Mouse (Mus musculus): Measurements from ENCODE around the gene Son. TPM values are rescaled to one million over a fixed set of nuclear protein-coding genes. Genes with fewer than 3 reads are reported as not detected.

Son gene
- 138 and 146 TPM in 2 replicates for polyA plus RNA-seq (2014; fragmentation: Nextera tagmentation; extraction: Ambion mirVana)

DNA sequence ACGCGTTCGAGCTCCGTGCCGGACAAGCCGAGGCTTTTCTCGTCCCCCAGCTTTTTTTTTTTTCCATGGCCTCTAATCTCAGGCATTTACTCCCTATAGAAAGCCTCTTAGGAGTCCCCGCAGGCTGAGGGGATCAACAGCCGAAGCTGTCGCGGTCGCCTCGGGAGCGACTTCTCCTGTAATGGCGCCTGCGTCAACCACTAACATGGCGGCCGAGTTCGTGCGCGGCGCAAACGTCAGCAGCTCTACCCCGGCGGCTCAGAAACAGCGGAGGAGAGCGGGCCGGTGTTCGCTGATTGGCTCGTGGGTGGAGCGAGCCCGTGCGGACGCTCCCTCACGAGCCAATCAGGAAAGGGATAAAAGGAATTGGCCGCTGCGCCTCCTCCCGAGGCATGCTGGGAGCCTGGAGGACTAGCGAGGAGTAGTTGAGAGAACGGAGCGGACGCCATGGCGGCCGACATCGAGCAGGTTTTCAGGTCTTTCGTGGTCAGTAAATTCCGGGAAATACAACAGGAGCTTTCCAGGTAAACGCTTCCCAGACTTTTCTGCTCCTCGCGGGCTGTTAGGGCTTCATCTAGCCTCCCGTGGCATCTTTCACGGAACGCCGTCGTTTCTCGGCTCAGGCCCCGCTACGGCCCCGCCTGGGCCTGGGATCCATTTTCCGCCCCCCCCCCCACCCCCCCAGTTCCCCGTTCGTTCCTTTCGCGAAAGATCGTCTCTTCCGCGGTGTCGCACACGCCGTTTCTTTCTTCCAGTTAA, at the start of gene Son:
Son (plus strand) TSS at position 46 of the 759 bp plus-strand sequence.
- H3K27me3 ChIP-seq (replicated peaks; ENCODE audit: control insufficient read depth, insufficient read depth, low read length): no peaks in the 10 kb centered on the region
- peak within 1 kb of the TSS; percentile 98 for H3K9ac ChIP-seq (ENCODE audit: low read length)
- peak within 1 kb of the TSS; percentile 98 for H3K27ac ChIP-seq (ENCODE audit: low read depth)
- H3K4me2 ChIP-seq (ENCODE audit: low read length): peak within 1 kb of the TSS; percentile 99
- under 1% methylated on average over 69 of the region's 70 CpGs for WGBS
- peak; percentile 96 for ATAC-seq (replicated peaks; ENCODE audit: low FRiP score, low TSS enrichment, low read depth)
- no peaks in the 10 kb centered on the region for H3K9me3 ChIP-seq (ENCODE audit: control insufficient read depth, low read length)
- peak; percentile 95 for DNase-seq (ENCODE audit: low spot score)
- H3K4me1 ChIP-seq (replicated peaks; ENCODE audit: control insufficient read depth, insufficient read depth, low read length): peaks cover 3% of the 10 kb centered on the region; the same call in 1 of the 2 replicates
- H3K4me3 ChIP-seq (ENCODE audit: low read depth, low read length): peak within 1 kb of the TSS; percentile 97
- H3K36me3 ChIP-seq (ENCODE audit: control insufficient read depth, insufficient read depth, low read length): peaks cover 21% of the 10 kb centered on the region

DNA sequence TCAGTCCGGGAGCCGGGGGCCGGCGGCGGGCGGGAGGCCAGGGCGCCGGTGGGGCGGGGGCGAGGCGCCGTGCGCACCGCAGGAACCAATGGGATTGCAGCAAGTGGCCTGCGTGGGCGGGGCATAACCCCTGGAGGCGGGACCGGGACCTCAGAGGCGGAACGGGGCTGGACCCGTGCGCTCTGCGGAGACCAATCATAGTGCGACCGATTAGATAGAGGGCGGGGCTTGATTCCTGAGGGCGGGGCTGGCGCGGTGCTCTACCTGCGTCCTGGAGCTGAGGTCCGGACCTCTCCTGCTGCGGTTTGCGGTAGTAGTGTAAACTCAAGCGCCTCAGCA, 49.7 kb upstream of the Son start, which contains the start of gene Tmem50b:
Tmem50b (minus strand) TSS at position 129 of the 339 bp plus-strand sequence.
- H3K36me3 ChIP-seq (ENCODE audit: control insufficient read depth, insufficient read depth, low read length): no peaks in the 10 kb centered on the region
- no peak within 1 kb of the TSS for H3K27ac ChIP-seq (ENCODE audit: low read depth)
- H3K4me2 ChIP-seq (ENCODE audit: low read length): peak within 1 kb of the TSS; percentile 92
- H3K9me3 ChIP-seq (ENCODE audit: control insufficient read depth, low read length): no peaks in the 10 kb centered on the region
- under 1% methylated on average over 34 of the region's 34 CpGs for WGBS
- H3K4me1 ChIP-seq (replicated peaks; ENCODE audit: control insufficient read depth, insufficient read depth, low read length): peaks cover 11% of the 10 kb centered on the region
- DNase-seq (ENCODE audit: low spot score) (peak; percentile 99), ATAC-seq (replicated peaks; ENCODE audit: low FRiP score, low TSS enrichment, low read depth) (peak; percentile 99)
- peak within 1 kb of the TSS; percentile 66 for H3K9ac ChIP-seq (ENCODE audit: low read length)
- peak within 1 kb of the TSS; percentile 83 for H3K4me3 ChIP-seq (ENCODE audit: low read depth, low read length)
- H3K27me3 ChIP-seq (replicated peaks; ENCODE audit: control insufficient read depth, insufficient read depth, low read length): no peaks in the 10 kb centered on the region

DNA sequence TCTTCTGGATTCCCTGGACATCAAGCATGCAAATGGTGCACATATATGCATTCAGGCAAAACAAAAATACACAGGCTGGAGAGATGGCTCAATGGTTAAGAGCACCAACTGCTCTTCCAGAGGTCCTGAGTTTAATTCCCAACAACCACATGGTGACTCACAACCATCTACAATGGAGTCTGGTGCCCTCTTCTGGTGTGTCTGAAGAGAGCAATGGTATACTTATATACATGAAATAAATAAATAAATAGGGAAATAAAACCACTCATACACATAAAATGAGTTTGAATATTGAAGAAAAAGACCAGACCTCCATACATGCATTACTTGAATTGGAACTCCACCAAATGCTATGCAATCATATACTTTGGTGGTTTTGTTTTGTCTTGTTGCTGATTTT, 48.1 kb upstream of the Son start:
- Histone ChIP-seq H3K4me1 (replicated peaks; ENCODE audit: control insufficient read depth, insufficient read depth, low read length) (peaks cover 10% of the 10 kb centered on the region), H3K4me2 (ENCODE audit: low read length) (no peak overlapping the region), H3K27ac (ENCODE audit: low read depth) (no peak overlapping the region), H3K4me3 (ENCODE audit: low read depth, low read length) (no peak overlapping the region), H3K9ac (ENCODE audit: low read length) (no peak overlapping the region), H3K36me3 (ENCODE audit: control insufficient read depth, insufficient read depth, low read length) (no peaks in the 10 kb centered on the region), H3K9me3 (ENCODE audit: control insufficient read depth, low read length) (no peaks in the 10 kb centered on the region), H3K27me3 (replicated peaks; ENCODE audit: control insufficient read depth, insufficient read depth, low read length) (no peaks in the 10 kb centered on the region)
- no peak for ATAC-seq (replicated peaks; ENCODE audit: low FRiP score, low TSS enrichment, low read depth)
- DNase-seq (ENCODE audit: low spot score): no peak

DNA sequence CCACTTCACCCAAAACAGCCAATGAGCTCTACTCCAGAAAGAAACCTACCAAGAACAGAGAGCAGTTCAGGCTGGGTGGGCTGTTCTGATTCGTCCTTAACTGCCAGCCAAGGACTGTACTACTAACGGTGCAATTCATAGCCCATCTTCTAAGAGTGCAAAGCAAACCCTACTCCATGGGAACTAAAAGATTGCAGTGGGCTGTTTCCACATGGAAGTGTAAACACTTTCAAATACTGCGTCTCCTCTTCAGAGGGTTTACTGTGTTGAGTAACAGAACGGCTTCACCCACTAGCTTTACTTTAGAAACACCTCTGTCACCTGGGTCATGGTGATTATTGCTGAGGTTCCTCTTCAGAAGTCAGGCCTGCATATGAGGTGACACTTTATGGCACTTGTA, 46.2 kb upstream of the Son start:
- Histone ChIP-seq H3K9me3 (ENCODE audit: control insufficient read depth, low read length) (no peaks in the 10 kb centered on the region), H3K4me1 (replicated peaks; ENCODE audit: control insufficient read depth, insufficient read depth, low read length) (peaks cover 9% of the 10 kb centered on the region), H3K4me2 (ENCODE audit: low read length) (no peak overlapping the region), H3K27ac (ENCODE audit: low read depth) (no peak overlapping the region), H3K36me3 (ENCODE audit: control insufficient read depth, insufficient read depth, low read length) (no peaks in the 10 kb centered on the region), H3K4me3 (ENCODE audit: low read depth, low read length) (no peak overlapping the region), H3K27me3 (replicated peaks; ENCODE audit: control insufficient read depth, insufficient read depth, low read length) (no peaks in the 10 kb centered on the region), H3K9ac (ENCODE audit: low read length) (no peak overlapping the region)
- DNase-seq (ENCODE audit: low spot score): no peak
- ATAC-seq (replicated peaks; ENCODE audit: low FRiP score, low TSS enrichment, low read depth): no peak
- WGBS: 20% methylated on average over 4 of the region's 4 CpGs

DNA sequence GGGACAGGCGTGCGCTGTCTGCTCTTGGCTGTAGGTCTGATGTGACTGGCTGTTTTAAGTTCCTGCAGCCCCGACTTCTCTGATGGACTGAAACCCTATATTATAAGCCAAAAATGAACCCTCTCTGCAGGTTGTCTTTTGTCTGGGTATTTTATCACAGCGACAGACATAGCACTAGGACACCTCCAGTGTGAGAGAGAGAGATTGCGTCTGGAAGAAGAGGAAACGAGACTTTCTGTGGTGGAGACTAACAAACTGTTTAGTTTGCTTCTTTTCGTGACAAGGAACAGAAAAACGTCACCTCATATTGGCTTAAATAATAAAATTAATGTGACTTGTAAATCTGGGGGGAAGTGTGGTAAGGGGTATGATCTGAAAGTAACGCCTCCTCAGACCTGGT, 45.6 kb upstream of the Son start:
- ATAC-seq (replicated peaks; ENCODE audit: low FRiP score, low TSS enrichment, low read depth) (no peak), DNase-seq (ENCODE audit: low spot score) (no peak)
- Histone ChIP-seq H3K4me2 (ENCODE audit: low read length) (no peak overlapping the region), H3K4me3 (ENCODE audit: low read depth, low read length) (no peak overlapping the region), H3K27ac (ENCODE audit: low read depth) (no peak overlapping the region), H3K4me1 (replicated peaks; ENCODE audit: control insufficient read depth, insufficient read depth, low read length) (0 out of 2 replicates have a peak, but pooled peaks cover 4% of the 10 kb centered on the region), H3K36me3 (ENCODE audit: control insufficient read depth, insufficient read depth, low read length) (no peaks in the 10 kb centered on the region), H3K9me3 (ENCODE audit: control insufficient read depth, low read length) (no peaks in the 10 kb centered on the region), H3K27me3 (replicated peaks; ENCODE audit: control insufficient read depth, insufficient read depth, low read length) (no peaks in the 10 kb centered on the region), H3K9ac (ENCODE audit: low read length) (no peak overlapping the region)
- 37% methylated on average over 9 of the region's 9 CpGs for WGBS

DNA sequence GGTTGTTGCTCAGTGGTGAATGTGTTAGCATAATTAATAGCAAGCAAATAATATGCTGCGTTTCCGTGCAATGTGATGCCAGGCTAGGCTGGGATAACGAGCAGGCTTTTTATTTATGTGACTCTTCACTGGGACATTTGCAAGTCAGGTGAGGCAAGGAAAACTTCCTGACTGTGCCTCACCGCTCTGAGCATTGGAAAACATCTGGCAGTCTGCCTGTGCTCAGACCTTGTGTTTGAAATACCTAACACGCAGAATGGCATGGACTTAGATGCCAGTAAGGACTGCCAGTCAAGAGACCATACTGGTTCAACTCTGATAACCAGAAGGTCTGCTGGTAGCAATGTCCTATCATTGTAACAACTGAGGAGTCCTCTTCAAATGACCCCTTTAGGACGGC, 42.1 kb upstream of the Son start:
- WGBS: 81% methylated on average over 6 of the region's 6 CpGs
- Histone ChIP-seq H3K36me3 (ENCODE audit: control insufficient read depth, insufficient read depth, low read length) (no peaks in the 10 kb centered on the region), H3K4me1 (replicated peaks; ENCODE audit: control insufficient read depth, insufficient read depth, low read length) (0 out of 2 replicates have a peak, but pooled peaks cover 4% of the 10 kb centered on the region)

DNA sequence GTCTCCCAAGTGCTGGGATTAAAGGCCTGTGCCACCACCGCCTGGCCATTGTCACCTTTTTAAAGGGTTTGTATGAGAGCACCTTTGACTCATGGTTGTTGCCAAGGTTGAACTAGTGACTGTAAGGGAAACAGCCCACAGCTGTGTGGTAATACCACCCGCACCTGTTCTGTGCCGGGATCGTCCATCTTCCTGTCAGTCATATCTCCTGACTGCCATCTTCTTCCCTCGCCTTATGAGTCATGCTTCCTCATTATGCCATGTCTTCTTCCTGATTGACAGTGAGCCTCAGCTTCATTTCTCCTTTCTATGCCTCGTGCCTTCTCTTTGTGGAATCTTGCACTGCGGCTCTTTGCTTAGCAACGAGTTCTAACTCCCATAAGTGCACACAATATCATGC, 40.3 kb upstream of the Son start:
- no peak for DNase-seq (ENCODE audit: low spot score)
- H3K36me3 ChIP-seq (ENCODE audit: control insufficient read depth, insufficient read depth, low read length): no peaks in the 10 kb centered on the region
- ATAC-seq (replicated peaks; ENCODE audit: low FRiP score, low TSS enrichment, low read depth): no peak

More for the DNA sequence above, 42.1 kb upstream of the Son start:
- H3K4me3 ChIP-seq (ENCODE audit: low read depth, low read length): no peak overlapping the region
- no peak overlapping the region for H3K9ac ChIP-seq (ENCODE audit: low read length)
- DNase-seq (ENCODE audit: low spot score): no peak
- no peak overlapping the region for H3K4me2 ChIP-seq (ENCODE audit: low read length)
- no peaks in the 10 kb centered on the region for H3K9me3 ChIP-seq (ENCODE audit: control insufficient read depth, low read length)
- H3K27me3 ChIP-seq (replicated peaks; ENCODE audit: control insufficient read depth, insufficient read depth, low read length): no peaks in the 10 kb centered on the region
- ATAC-seq (replicated peaks; ENCODE audit: low FRiP score, low TSS enrichment, low read depth): no peak
- H3K27ac ChIP-seq (ENCODE audit: low read depth): no peak overlapping the region

DNA sequence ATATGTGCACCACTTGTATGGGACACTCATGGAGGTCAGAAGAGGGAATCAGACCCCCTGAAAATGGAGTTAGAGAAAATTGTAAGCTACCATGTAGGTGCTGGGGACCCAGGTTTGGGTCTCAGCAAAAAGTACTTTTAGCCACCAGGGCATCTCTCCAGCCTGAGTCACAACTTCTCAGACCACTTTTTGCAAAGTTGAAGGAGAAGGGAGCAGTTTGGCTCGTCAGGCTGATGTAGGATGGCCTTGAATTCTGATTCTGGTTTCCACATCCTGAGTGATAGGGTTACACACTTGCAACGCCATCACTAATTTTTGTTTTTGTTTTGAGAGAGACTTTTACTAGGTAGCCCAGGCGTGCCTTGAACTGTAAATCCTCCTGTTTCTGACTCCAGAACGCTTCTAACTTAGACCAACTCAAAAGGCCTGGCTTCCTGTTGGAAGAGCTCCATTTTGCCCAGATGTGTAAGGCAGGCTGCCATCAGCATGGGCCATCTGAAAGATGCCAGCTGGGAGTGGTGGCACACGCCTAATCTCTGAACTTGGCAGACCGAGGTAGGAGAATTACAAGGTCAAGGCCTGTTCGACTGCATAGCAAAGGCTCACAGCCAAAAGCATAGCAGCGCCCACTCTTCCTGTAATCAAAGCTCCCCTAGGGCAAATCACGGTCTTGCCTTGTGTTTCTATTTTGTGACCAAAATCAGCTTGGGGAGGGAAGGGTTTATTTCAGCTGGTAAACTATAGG, 37.6 kb upstream of the Son start:
- Histone ChIP-seq H3K9me3 (ENCODE audit: control insufficient read depth, low read length) (no peaks in the 10 kb centered on the region), H3K9ac (ENCODE audit: low read length) (no peak overlapping the region), H3K4me2 (ENCODE audit: low read length) (no peak overlapping the region), H3K27me3 (replicated peaks; ENCODE audit: control insufficient read depth, insufficient read depth, low read length) (no peaks in the 10 kb centered on the region), H3K36me3 (ENCODE audit: control insufficient read depth, insufficient read depth, low read length) (no peaks in the 10 kb centered on the region), H3K27ac (ENCODE audit: low read depth) (no peak overlapping the region), H3K4me1 (replicated peaks; ENCODE audit: control insufficient read depth, insufficient read depth, low read length) (no peaks in the 10 kb centered on the region), H3K4me3 (ENCODE audit: low read depth, low read length) (no peak overlapping the region)
- DNase-seq (ENCODE audit: low spot score) (no peak), ATAC-seq (replicated peaks; ENCODE audit: low FRiP score, low TSS enrichment, low read depth) (no peak)
- 77% methylated on average over 9 of the region's 9 CpGs for whole genome bisulfite sequencing

More for the DNA sequence above, 40.3 kb upstream of the Son start:
- H3K27ac ChIP-seq (ENCODE audit: low read depth): no peak overlapping the region
- H3K4me1 ChIP-seq (replicated peaks; ENCODE audit: control insufficient read depth, insufficient read depth, low read length): no peaks in the 10 kb centered on the region
- H3K9ac ChIP-seq (ENCODE audit: low read length): no peak overlapping the region
- H3K9me3 ChIP-seq (ENCODE audit: control insufficient read depth, low read length): no peaks in the 10 kb centered on the region
- H3K4me3 ChIP-seq (ENCODE audit: low read depth, low read length): no peak overlapping the region
- 90% methylated on average over 8 of the region's 8 CpGs for WGBS
- H3K4me2 ChIP-seq (ENCODE audit: low read length): no peak overlapping the region
- H3K27me3 ChIP-seq (replicated peaks; ENCODE audit: control insufficient read depth, insufficient read depth, low read length): no peaks in the 10 kb centered on the region

All from intestine, embryonic 14.5 days (tissue).